Mouse (Mus musculus) heart, adult 10 weeks (tissue): Measurements from ENCODE around the gene Traf3. TPM values are rescaled to one million over a fixed set of nuclear protein-coding genes. Genes with fewer than 3 reads are reported as not detected.

Experiments
- polyA plus RNA-seq: library from polyadenylated mRNA; stranded (reverse); fragments of 350-450 nt; fragmentation: Illumina TruSeq; extraction: RNeasy Lipid Tissue Mini Kit (QIAGEN cat#74804); gene quantifications from one replicate; pipeline ENCODE4 v1.2.3, GENCODE M21; 2014; ENCODE audit warnings: low read depth, low replicate concordance

Gene Traf3
- 9.7 TPM for polyA plus RNA-seq

DNA sequence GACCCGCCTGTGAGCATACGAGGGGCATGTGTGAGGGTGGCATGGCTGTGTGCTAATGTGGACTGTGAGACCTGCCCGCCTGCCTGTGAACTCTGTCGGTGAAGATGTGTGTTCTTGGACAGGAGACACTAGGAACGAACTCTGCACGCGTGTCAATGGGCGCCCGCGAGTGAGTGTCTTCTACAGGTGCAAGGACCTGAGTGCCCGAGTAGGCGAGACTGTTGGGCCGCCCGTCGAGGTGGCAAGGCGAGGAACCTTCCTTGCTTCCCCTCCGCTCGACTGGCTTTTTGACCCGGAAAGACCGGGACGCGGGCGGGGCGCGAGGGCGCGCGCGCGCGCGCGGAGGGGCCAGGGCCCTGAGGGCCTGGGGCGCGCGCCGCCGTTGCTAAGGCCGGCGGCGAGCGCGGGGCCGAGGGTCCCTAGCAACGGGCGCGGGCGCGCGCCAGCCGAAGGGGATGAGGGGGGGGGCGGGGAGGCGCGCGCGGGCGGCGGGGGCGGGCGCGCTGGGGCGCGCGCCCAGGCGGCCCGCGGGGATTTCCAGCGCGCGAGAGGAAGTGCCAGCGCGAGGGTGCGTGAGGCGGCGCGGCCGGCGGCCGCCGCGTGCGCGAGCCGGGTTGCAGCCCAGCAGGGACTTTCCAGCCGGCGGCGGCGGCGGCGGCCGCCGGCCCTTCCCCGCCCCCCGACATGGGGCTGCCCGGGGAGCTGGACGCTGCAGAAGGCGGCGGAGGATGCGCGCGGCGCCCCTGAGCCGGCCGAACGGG is at the start of gene Traf3:
Gene Traf3 (plus strand): TSS at position 540 of the 761 bp plus-strand sequence.

DNA sequence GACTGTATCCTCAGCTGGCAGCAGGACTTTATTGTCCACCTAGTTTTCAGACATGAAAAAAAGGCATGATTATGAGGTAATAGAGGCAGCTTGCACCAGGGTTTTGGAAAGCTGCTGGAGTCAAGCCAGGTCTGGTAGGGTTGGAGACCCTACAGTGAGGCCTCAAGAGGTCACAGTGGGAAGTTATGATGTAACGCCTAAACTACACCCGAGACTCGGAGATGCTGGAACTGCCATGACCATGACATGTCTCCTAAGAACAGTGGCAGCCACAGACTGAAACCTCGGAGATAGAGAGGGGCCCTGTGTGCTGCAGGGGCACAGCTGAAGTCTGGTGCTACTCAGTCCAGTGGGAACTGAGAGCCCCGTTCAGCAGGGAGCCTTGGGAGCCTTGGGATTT is 18.3 kb downstream of the Traf3 start, which contains the start of gene 4930595D18Rik:
Gene 4930595D18Rik (minus strand): TSS at position 16 of the 400 bp plus-strand sequence.

DNA sequence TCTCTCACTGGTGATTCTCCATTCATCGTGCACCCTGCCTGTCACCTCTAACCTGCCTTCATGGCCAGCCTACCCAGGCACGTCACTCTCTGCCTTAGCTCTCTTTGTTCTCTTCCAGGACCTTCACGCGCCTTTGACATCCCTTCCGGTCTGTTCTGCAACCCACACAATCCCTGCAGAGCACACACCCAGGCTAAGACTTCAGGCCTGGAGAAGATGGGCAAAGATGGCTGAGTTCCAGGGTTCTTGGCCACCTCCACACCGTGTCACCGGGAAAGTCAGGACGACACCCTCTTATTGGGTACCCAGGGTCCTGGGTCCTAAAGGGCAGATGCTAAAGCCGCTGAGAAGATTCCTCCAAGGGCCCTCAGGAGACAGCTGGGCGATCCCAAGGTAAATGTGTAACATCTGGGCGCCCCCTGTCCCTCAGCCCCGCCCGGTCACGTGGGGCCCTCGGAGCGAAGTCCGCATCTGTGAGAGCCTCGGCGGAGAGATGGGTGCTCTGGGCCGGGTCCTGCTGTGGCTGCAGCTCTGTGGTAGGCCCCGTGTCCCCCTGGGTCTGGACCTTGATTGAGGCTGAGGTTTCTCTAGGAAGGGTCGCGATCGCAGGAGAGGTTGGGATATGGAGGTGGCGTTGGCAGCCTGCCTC is 104.6 kb downstream of the Traf3 start, which contains the start of gene Amn:
Gene Amn (plus strand): TSS at position 467 of the 649 bp plus-strand sequence.

Other genes with a start within 250 kb of the Traf3 start
- 38.1 TPM for gene Ankrd9, start 187.3 kb upstream of the Traf3 start, polyA plus RNA-seq
- gene Rcor1, start 127.0 kb upstream of the Traf3 start, polyA plus RNA-seq, result 12.1 TPM
- gene 4930595D18Rik, start 18.1 kb downstream of the Traf3 start, polyA plus RNA-seq, result not detected
- gene Amn, start 104.7 kb downstream of the Traf3 start, polyA plus RNA-seq, result not detected
- 49.6 TPM for gene Cdc42bpb, start 211.3 kb downstream of the Traf3 start, polyA plus RNA-seq
- gene Lbhd2, start 240.4 kb downstream of the Traf3 start, polyA plus RNA-seq, result not detected